Mouse (Mus musculus) ES-E14 (cell line): ENCODE data around the gene Dtd1.

Source experiments
- CHD2 ChIP-seq: IDR thresholded peaks from 2 replicates; pipeline ENCODE4 v1.6.1; 2014; ENCODE audit warnings: mild to moderate bottlenecking, low read depth, low read length, inconsistent platforms
- ZNF384 ChIP-seq: IDR thresholded peaks from 2 replicates; pipeline ENCODE4 v1.6.1; 2012; ENCODE audit warnings: low read depth, low read length, inconsistent platforms

- no peak for TF ChIP-seq ZNF384
- no peak for TF ChIP-seq CHD2
Measured at GRCm38 (mm10) chr2:144768375-144769117, 168.8 kb downstream of the Dtd1 start.
